Mouse (Mus musculus) hindbrain, embryonic 12.5 days (tissue): ENCODE measurements around the gene Olfr460. TPM values are rescaled to one million over a fixed set of nuclear protein-coding genes. Genes with fewer than 3 reads are reported as not detected.

Experiments used
- ATAC-seq: fragments of 200-750 bp; cut with Nextera tagmentation; 2 replicates; pipeline ENCODE4 v1.8.0; 2017; ENCODE audit warnings: moderate TSS enrichment; ENCODE audit not compliant: low FRiP score
- H3K27ac ChIP-seq: fragments of 300-500 bp; sonication (generic); 2 replicates; pipeline ENCODE4 v1.5.1; 2016; ENCODE audit warnings: mild to moderate bottlenecking
- H3K27me3 ChIP-seq: fragments of 300-500 bp; sonication (generic); 2 replicates; pipeline ENCODE4 v1.6.1; 2016; ENCODE audit warnings: mild to moderate bottlenecking
- H3K36me3 ChIP-seq: fragments of 300-500 bp; sonication (generic); 2 replicates; pipeline ENCODE4 v1.6.1; 2016; ENCODE audit warnings: mild to moderate bottlenecking
- H3K4me1 ChIP-seq: fragments of 300-500 bp; sonication (generic); 2 replicates; pipeline ENCODE4 v1.6.1; 2016
- H3K4me2 ChIP-seq: fragments of 300-500 bp; sonication (generic); replicated peaks from 2 replicates; pipeline ENCODE4 v1.6.1; 2016; ENCODE audit warnings: mild to moderate bottlenecking
- H3K4me3 ChIP-seq: fragments of 300-500 bp; sonication (generic); 2 replicates; pipeline ENCODE4 v1.5.1; 2016; ENCODE audit warnings: mild to moderate bottlenecking
- H3K9ac ChIP-seq: fragments of 300-500 bp; sonication (generic); 2 replicates; pipeline ENCODE4 v1.6.1; 2016; ENCODE audit warnings: mild to moderate bottlenecking, moderate library complexity
- H3K9me3 ChIP-seq: fragments of 300-500 bp; sonication (generic); replicated peaks from 2 replicates; pipeline ENCODE4 v1.6.1; 2016; ENCODE audit warnings: mild to moderate bottlenecking
- WGBS: fragments of 180-500 bp; shearing (Covaris S2); methylation state at CpG from one replicate; pipeline ENCODE4 v1.1.7; 2016; 5-methylcytosine and 5-hydroxymethylcytosine counted together
- polyA plus RNA-seq: library from polyadenylated mRNA; unstranded; fragments of >200 nt; fragmentation: Nextera tagmentation; extraction: Ambion mirVana; gene quantifications from 2 replicates; pipeline ENCODE4 v1.2.1, GENCODE M21; 2016

Olfr460 gene
- polyA plus RNA-seq, 1 experiment from 2014 or later, result not detected

DNA sequence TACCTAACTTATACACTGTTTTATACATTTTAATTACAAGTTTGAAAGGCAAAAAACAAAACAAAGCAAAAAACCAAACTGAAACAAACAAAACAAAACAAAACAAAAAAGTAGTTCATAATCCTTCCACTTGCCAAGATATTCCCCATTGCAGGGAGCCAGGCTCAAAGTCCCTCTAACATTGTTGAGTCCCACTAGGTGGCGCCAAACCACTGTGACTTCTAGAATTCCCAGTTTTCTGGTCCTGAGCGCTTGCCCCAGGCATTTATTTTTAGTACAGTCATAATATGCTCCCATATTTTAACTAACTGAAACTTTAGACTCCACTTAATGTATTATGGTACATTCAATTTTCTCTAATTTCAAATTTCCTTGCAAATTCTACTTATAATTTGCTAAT is 48.7 kb downstream of the Olfr460 start:
- Histone ChIP-seq H3K9me3 (no peaks in the 10 kb centered on the region), H3K36me3 (no peaks in the 10 kb centered on the region), H3K4me2 (no peak overlapping the region), H3K27me3 (no peaks in the 10 kb centered on the region), H3K27ac (no peak overlapping the region), H3K4me3 (no peak overlapping the region), H3K9ac (no peak overlapping the region), H3K4me1 (no peaks in the 10 kb centered on the region)
- 17% methylated on average over 2 of the region's 2 CpGs for WGBS
- no peak for ATAC-seq

Other genes starting within 250 kb of the Olfr460 start
- gene Agk, start 244.3 kb upstream of the Olfr460 start, polyA plus RNA-seq, result 36.2 and 36.4 TPM in 2 replicates
- gene E330009J07Rik, start 133.4 kb upstream of the Olfr460 start, polyA plus RNA-seq, result 18.7 and 19.9 TPM in 2 replicates
- gene Wee2, start 130.4 kb upstream of the Olfr460 start, polyA plus RNA-seq, result 0.29 TPM in 1 of 2 replicates, not detected in the other
- gene Ssbp1, start 98.1 kb upstream of the Olfr460 start, polyA plus RNA-seq, result 150 and 156 TPM in 2 replicates
- gene Tas2r137, start 78.3 kb upstream of the Olfr460 start, polyA plus RNA-seq, result not detected in 2 replicates
- not detected in 2 replicates for gene Tas2r108, start 76.0 kb upstream of the Olfr460 start, polyA plus RNA-seq
- not detected in 2 replicates for gene Prss37, start 50.0 kb upstream of the Olfr460 start, polyA plus RNA-seq
- 0.05 and 0.50 TPM in 2 replicates for gene Olfr461, start 14.4 kb upstream of the Olfr460 start, polyA plus RNA-seq
- 1.0 TPM in 2 replicates for gene Clec5a, start 16.3 kb downstream of the Olfr460 start, polyA plus RNA-seq
- gene Tas2r138, start 43.8 kb downstream of the Olfr460 start, polyA plus RNA-seq, result not detected in 2 replicates
- gene Mgam, start 59.3 kb downstream of the Olfr460 start, polyA plus RNA-seq, result 0.09 TPM in 1 of 2 replicates, not detected in the other